Mouse (Mus musculus): ENCODE data around the gene Cabp4.

Cabp4 gene

DNA sequence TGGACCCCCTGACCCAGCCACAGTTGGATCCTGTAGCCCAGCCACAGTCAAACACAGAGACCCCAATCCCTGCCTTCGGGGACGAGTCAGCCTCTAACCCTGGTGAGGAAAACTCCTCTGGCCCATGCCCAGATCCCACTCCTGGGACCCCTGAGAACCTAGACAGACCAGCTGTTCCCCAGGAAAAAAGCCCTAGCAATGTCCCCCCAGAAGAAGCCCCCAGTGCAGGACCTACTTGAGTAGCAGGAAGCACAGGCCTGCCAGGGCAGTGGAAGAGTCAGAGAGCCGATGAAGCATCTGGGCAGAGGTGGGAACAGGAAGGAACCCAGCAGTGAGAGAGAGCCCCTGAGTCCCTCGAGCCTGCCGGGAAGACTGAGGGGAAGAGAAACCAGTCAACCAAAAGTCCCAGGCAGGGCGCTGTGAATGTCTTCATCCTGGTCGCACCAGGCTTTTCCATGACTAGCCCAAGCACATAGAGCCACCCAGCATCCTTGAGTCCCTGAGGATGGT lies at the start of gene Cabp4:
TSS of gene Cabp4 (minus strand) at position 275 of the 510 bp plus-strand sequence.
- no peak for DNase-seq

DNA sequence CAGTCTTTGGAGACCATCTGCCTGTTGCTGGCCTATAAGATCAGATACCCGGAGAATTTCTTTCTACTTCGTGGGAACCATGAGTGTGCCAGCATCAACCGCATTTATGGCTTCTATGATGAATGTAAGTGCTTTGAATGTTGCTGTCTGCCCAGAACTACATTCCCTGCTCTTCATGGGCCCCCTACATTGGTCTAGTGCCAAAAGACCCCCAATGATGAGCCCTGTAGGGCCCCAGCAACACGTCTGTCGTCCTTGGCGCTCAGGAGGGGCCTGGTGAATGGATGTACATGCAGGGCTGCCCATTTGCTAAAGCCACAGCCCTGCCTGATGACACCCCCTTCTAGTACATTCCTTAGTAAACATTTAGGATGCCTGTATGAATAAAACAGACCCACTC lies 49.3 kb upstream of the Cabp4 start:
- DNase-seq: no peak

- DNase-seq: no peak
Observed at GRCm38 (mm10) chr19:4192251-4192985, 48.6 kb upstream of the Cabp4 start.

GRCm38 (mm10) chr19:4191528-4192250 lies 47.9 kb upstream of the Cabp4 start, which contains the start of gene Ppp1ca:
Gene Ppp1ca (plus strand): TSS chr19:4192065.
- peak; percentile 97 for DNase-seq

DNA sequence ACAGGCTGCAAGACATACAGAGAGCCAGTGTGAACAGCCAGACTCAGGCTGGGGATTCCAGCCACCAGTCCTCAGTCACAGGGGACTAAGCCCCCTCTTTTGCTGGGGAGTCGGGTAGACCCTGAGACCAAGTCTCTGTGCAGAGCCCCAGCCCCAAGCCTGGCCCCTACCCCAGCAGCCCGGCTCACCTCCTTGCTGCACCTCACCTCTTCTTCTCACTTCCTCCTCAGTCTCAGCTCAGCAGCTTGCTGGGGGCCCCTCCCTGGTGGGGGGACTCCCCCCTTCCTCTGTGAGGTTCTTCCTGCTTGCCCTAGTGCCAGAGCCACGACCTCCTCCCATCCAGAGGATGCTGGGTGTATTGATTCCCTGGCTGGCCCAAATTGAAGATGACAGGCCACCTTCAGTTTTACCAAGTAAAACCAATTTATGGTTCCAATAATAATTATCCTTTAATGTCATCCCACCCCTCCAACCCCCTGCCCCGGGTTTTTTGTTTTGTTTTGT lies 47.0 kb upstream of the Cabp4 start, which contains the start of gene Tbc1d10c:
TSS of gene Tbc1d10c (minus strand) at position 454 of the 504 bp plus-strand sequence.
- DNase-seq: no peak

- DNase-seq: no peak
Observed at GRCm38 (mm10) chr19:4189051-4189620, 45.3 kb upstream of the Cabp4 start.

GRCm38 (mm10) chr19:4187303-4187702 lies 43.5 kb upstream of the Cabp4 start:
- no peak for DNase-seq

GRCm38 (mm10) chr19:4184976-4185975 lies 41.4 kb upstream of the Cabp4 start:
- DNase-seq: no peak

DNA sequence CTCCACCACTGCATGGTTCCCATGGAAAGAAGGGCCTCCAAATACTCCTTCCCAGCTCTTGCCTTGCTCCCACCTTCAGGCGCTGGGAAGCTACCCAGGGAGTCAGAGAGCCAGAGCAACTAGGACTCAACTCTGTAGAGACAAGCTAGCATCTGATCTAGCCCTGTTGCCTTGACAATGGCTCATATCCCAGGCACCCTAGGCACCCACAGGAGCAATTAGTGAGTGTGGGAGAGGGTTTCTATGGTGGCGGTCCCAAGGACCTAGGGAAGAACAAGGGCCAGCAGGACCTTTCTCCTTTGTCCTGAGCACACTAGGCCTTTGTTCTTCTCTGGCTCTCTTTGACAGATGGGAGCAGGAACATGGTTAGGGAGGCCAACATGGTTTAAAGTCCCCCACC lies 39.9 kb upstream of the Cabp4 start:
- no peak for DNase-seq

GRCm38 (mm10) chr19:4181892-4182291 lies 38.1 kb upstream of the Cabp4 start:
- DNase-seq: peak; percentile 77

DNA sequence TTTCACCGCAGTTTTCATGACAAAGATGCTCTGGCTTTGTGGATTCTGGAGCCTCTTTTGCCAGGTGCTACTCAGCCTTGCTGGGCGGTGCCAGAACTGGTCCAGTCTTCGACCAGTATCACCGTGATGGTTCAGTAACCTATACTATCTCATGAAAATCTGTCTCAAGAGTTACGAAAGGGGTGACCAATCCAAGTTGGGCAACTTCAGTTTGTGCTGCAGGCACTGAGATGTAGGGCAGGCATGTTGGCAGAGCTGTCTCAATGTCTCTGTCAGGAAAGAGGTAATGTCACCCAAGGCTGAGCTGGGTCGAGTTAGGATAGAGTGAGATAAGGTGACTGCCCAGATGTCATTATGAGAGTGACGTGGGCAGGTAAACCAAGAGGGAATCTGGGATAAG lies 36.6 kb upstream of the Cabp4 start:
- no peak for DNase-seq

DNA sequence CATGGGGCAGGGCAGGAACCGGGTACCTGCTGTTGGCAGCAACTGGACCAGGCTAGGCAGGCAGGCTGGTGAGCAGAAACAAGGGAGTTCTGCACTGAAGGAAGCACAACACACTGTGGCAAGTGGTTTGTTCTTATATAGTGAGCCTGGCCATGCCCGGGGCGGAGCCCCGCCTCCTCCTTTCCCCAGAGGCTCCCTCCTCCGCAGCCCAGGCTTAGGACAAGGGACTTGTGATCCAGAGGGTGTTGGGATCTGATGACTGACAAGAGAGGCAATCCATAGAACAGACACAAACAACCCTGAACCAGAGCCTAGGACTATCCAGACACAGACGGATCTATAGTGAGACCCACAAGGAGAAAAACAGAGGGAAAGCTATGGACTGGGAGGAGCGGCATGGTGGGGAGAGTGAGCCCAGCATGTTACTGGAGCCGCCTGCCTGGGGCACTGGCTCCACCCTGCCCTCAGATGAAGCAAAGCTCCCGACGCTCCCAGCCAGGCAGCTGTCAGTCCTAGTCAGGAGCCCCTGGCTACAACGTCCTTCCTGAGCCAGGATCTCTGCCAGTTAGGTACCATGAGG lies 31.6 kb upstream of the Cabp4 start, which contains the start of gene Carns1:
TSS of gene Carns1 (minus strand) at position 112 of the 580 bp plus-strand sequence.
- DNase-seq: no peak

- DNase-seq: no peak
Observed at GRCm38 (mm10) chr19:4172925-4173324, 29.1 kb upstream of the Cabp4 start.

DNA sequence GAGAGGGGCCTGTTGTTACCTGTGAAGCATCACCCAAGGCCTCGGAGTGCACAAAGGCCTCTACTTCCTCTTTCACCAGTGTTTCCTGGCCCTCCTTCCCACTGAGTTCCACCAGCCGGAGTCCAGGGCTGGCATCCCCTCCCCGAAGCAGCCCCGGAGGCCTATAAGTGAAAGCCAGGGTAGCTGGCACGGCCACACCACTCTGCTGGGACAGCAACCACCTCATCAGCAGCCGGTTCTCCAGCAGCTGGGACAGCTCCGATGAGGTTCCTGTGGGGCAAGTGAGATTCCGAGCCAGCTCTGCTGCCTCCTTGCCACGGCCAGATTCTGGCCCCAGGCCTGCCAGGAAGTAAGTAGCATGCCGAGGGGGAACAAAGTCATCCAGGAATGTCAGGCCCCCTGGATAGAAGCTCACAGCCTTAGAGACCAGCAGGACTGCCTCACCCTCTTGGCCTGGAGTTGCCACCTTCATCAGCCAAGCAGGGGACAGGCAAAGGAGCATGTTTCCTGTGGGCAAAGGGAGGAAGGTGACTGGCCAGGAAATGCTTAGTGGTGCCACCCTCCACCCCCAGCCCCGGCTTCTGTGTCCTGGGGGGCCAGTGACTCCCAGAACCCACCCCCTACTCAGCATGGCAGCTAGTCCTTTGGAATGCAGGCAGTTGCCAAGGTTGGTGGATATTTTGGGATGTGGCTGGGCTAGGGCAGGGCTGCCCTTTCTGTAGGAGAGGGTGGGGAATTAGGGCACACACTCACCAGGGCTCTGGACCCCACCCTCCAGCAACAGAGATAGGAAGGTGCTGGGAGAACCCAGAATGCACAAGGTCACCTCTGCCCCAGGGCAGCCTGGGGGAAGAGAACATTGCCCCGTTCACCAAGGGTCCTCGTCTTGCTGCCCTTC lies 27.8 kb upstream of the Cabp4 start:
- DNase-seq: no peak

DNA sequence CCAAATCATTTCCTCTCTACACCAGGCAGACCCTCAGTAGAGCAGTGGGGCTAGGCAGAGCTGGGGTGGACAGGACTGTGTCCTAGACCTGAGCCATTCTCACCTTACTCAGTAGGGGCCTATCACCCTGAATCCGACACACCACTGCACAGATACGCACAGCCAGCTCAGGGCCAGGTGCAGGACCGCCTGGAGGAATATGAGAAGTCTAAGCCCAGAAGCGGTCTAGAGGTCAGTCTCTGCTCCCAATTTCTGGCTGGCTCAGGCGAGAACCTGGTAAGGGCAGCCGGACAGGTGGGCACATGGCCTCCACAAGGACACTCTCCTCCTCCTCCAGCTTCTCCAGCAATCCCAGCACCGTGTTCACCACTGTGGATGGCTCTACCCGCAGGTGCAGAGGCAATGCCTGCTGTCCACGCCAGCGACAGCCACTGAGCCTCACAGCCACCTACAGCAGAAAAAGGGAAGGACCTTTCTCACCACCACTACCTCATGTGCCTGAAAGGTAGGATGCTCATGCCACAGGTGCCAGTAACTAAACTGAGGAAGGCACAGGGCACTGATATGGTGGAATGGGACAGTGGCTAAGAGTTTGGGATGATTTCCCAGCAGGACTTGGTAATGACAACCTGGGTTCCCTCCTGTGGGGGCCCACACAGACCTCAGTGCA lies 27.0 kb upstream of the Cabp4 start:
- no peak for DNase-seq

DNA sequence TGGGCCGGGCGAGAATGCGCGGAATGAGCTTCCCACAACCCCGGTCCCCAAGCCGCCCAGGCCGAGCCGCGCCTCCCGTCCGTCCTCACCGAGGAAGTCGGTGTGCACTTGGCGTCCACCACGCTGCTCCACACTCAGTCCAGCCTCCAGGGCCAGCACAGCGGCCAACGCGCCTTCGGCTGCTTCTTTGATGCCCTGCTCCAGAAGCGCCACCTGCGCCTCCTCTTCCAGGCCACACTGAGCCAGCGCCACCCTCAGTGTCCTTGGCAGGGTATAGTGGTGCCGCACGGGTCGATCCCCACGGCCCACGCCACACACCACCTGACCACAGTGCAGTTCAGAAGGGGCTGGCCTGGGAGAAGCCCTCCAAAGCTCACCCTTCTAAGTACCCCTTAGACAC lies 26.0 kb upstream of the Cabp4 start:
- no peak for DNase-seq

GRCm38 (mm10) chr19:4169378-4169784 lies 25.5 kb upstream of the Cabp4 start:
- peak; percentile 99 for DNase-seq

GRCm38 (mm10) chr19:4166678-4167476 lies 23.0 kb upstream of the Cabp4 start:
- DNase-seq: no peak

GRCm38 (mm10) chr19:4164721-4165120 lies 20.9 kb upstream of the Cabp4 start:
- no peak for DNase-seq

Measured in right cerebral cortex, postnatal 14 days (tissue).